ENCODE assay signal across 13 mouse cellular contexts in the genomic region with DNA sequence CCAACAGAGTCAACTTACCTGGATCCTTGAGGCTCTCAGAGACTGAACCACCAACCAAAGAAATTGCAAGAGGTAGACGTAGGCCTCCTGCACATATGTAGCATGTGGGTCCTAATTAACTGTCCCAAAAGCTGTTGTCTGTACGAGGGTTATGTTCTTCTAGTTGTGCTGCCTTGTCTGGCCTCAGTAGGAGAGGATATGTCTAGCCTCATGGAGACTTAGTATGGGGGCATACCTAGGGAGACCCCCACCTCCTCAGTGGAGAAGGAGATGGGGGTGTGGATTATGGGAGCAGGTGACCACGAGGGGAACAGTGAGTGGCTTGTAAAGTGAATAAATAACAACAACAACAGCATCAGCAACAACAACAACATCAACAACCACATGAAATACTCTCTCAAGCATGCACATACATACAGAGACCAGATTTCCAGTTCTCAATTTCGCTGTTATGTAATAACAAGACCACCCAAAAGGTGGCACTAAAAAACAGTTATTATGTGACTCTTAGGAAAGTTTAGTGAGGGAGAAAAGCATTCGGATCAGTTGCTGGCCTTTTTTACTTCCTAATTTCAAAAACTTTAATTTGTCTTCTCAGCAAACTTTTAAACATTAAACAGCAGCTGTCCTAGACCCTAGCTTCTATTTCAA. TPM values are rescaled to one million over a fixed set of nuclear protein-coding genes. Genes with fewer than 3 reads are reported as not detected.
DNase-seq lines count a peak whose midpoint lies in the region; ATAC-seq and TF ChIP-seq lines count a peak whose summit lies in the region.
"Had no signal": no experiment of that assay in that cellular context is flagged by ENCODE, and none has a peak within 500 bp of the region (broad histone marks: within the 10 kb centered on the region; RNA-seq: fewer than 3 reads in every experiment).

No protein-coding gene starts in this region.

- DNase-seq in MEL (ENCODE audit: low read depth, low spot score): peak; percentile 2
- peak; percentile 31 for DNase-seq in embryo, embryonic 9.5 days (ENCODE audit: extremely low spot score)
- DNase-seq in mesoderm, embryonic 11.5 days (ENCODE audit: low read depth, low spot score): peak; percentile 15
- no peak for DNase-seq in left cerebral cortex, postnatal 10 days (ENCODE audit: extremely low spot score in 1 of 2, low spot score in 2 of 2)
- no peak for DNase-seq in natural killer cell, adult 2 months (ENCODE audit: low spot score in 2 of 2)
- DNase-seq: right cerebral cortex, adult 18-20 months; thymus, postnatal 14 days had no signal

- no peak for TF ChIP-seq EP300 in MEL (IDR thresholded peaks at IDR 0.05; ENCODE audit: low read depth in 1 of 2, low read length in 2 of 2)

- no peaks in the 10 kb centered on the region for H3K9me3 ChIP-seq in kidney, embryonic 15.5 days (replicated peaks)
- H3K9me3 ChIP-seq in kidney, embryonic 16.5 days (ENCODE audit: low read length): no peaks in the 10 kb centered on the region
- no peaks in the 10 kb centered on the region for H3K9me3 ChIP-seq in MEL (replicated peaks; ENCODE audit: insufficient read depth, low read length)
- H3K9me3 ChIP-seq: embryonic facial prominence, embryonic 15.5 days; heart, embryonic 15.5 days had no signal

- H3K4me1 ChIP-seq in kidney, embryonic 15.5 days: no peaks in the 10 kb centered on the region
- no peaks in the 10 kb centered on the region for H3K4me1 ChIP-seq in kidney, embryonic 16.5 days (ENCODE audit: insufficient read depth, low read length)
- H3K4me1 ChIP-seq in MEL (ENCODE audit: control insufficient read depth in 1 of 2, insufficient read depth in 2 of 2, low read length in 2 of 2): no peaks in the 10 kb centered on the region
- H3K4me1 ChIP-seq: embryonic facial prominence, embryonic 15.5 days; heart, embryonic 15.5 days had no signal

- H3K36me3 ChIP-seq in kidney, embryonic 15.5 days: no peaks in the 10 kb centered on the region
- no peaks in the 10 kb centered on the region for H3K36me3 ChIP-seq in kidney, embryonic 16.5 days (ENCODE audit: insufficient read depth, low read length)
- H3K36me3 ChIP-seq in MEL (ENCODE audit: control insufficient read depth in 1 of 2, insufficient read depth in 2 of 2, low read length in 2 of 2): no peaks in the 10 kb centered on the region
- H3K36me3 ChIP-seq: embryonic facial prominence, embryonic 15.5 days; heart, embryonic 15.5 days had no signal

- H3K4me2 ChIP-seq in kidney, embryonic 15.5 days: no peak overlapping the region
- H3K4me2 ChIP-seq in kidney, embryonic 16.5 days (replicated peaks; ENCODE audit: low read depth, low read length): no peak overlapping the region
- H3K4me2 ChIP-seq: embryonic facial prominence, embryonic 15.5 days; heart, embryonic 15.5 days had no signal

- intact Hi-C loops in left cerebral cortex, postnatal 10 days (cut with DNase I): no loop called here

- no peak; a peak in 1 of 6 replicates for TF ChIP-seq CTCF in MEL (IDR thresholded peaks at IDR 0.05 in 2 of 3, conservative IDR thresholded peaks at IDR 0.05 in 1 of 3; ENCODE audit: control insufficient read depth in 1 of 3, insufficient read depth in 1 of 3, low read depth in 2 of 3, low read length in 3 of 3, poor library complexity in 1 of 3, severe bottlenecking in 1 of 3)

- TF ChIP-seq POLR2A in MEL (IDR thresholded peaks at IDR 0.05; ENCODE audit: control insufficient read depth in 1 of 2, insufficient read depth in 1 of 2, low read depth in 1 of 2, low read length in 2 of 2, poor library complexity in 1 of 2): no peak

- TF ChIP-seq RAD21 in MEL (IDR thresholded peaks at IDR 0.05; ENCODE audit: low read depth, low read length): no peak; the same call in 1 of the 2 replicates

- no peak overlapping the region for H3K4me3 ChIP-seq in kidney, embryonic 15.5 days (replicated peaks)
- H3K4me3 ChIP-seq in kidney, embryonic 16.5 days (ENCODE audit: low read length): no peak overlapping the region
- no peak overlapping the region for H3K4me3 ChIP-seq in MEL (ENCODE audit: control insufficient read depth in 1 of 2, insufficient read depth in 1 of 2, low read depth in 2 of 2, low read length in 2 of 2)
- H3K4me3 ChIP-seq: embryonic facial prominence, embryonic 15.5 days; heart, embryonic 15.5 days had no signal

- WGBS in kidney, embryonic 15.5 days: 53% methylated on average over 5 of the region's 5 CpGs
- whole genome bisulfite sequencing in kidney, embryonic 16.5 days: 55% methylated on average over 5 of the region's 5 CpGs

- no peaks in the 10 kb centered on the region for H3K79me2 ChIP-seq in MEL (ENCODE audit: control insufficient read depth, insufficient read depth, low read length, poor library complexity)

- 0 out of 2 replicates have a peak, but pooled peaks have one; percentile 25 for ATAC-seq in kidney, embryonic 15.5 days (replicated peaks; ENCODE audit: low FRiP score)
- no peak; the same call in 1 of the 2 replicates for ATAC-seq in kidney, embryonic 16.5 days (ENCODE audit: low FRiP score, low TSS enrichment)
- ATAC-seq in monocyte, adult 5-6 weeks (replicated peaks; ENCODE audit: insufficient number of reproducible peaks, low FRiP score, low TSS enrichment, poor library complexity, severe bottlenecking): no peak

- H3K27me3 ChIP-seq in kidney, embryonic 15.5 days: no peaks in the 10 kb centered on the region
- no peaks in the 10 kb centered on the region for H3K27me3 ChIP-seq in kidney, embryonic 16.5 days (ENCODE audit: insufficient read depth, low read length)
- H3K27me3 ChIP-seq in MEL (ENCODE audit: control insufficient read depth in 1 of 2, insufficient read depth in 2 of 2, low read length in 2 of 2): no peaks in the 10 kb centered on the region
- H3K27me3 ChIP-seq: embryonic facial prominence, embryonic 15.5 days; heart, embryonic 15.5 days had no signal

- no peak overlapping the region for H3K9ac ChIP-seq in kidney, embryonic 15.5 days
- H3K9ac ChIP-seq in kidney, embryonic 16.5 days (replicated peaks; ENCODE audit: low read length): no peak overlapping the region
- no peak overlapping the region for H3K9ac ChIP-seq in MEL (ENCODE audit: control insufficient read depth, low read depth, low read length, poor library complexity, severe bottlenecking)
- H3K9ac ChIP-seq: embryonic facial prominence, embryonic 15.5 days; heart, embryonic 15.5 days had no signal

- no peak overlapping the region for H3K27ac ChIP-seq in kidney, embryonic 15.5 days
- no peak overlapping the region for H3K27ac ChIP-seq in kidney, embryonic 16.5 days (ENCODE audit: low read length)
- no peak overlapping the region for H3K27ac ChIP-seq in MEL (ENCODE audit: control insufficient read depth, low read depth, low read length)
- H3K27ac ChIP-seq: embryonic facial prominence, embryonic 15.5 days; heart, embryonic 15.5 days; macrophage had no signal

TF ChIP-seq in MEL, 35 proteins besides CTCF, POLR2A, EP300 and RAD21:
- TF ChIP-seq E2F4 (IDR thresholded peaks at IDR 0.05; ENCODE audit: borderline replicate concordance, low read depth, low read length) (no peak), MAX (IDR thresholded peaks at IDR 0.05; ENCODE audit: low read length) (no peak), USF1 (IDR thresholded peaks at IDR 0.05; ENCODE audit: low read depth, low read length) (no peak), TAL1 (IDR thresholded peaks at IDR 0.05; ENCODE audit: low read length) (no peak), ETS1 (IDR thresholded peaks at IDR 0.05; ENCODE audit: low read depth, low read length) (no peak), USF2 (IDR thresholded peaks at IDR 0.05; ENCODE audit: borderline replicate concordance in 1 of 2, insufficient read depth in 1 of 2, low read depth in 1 of 2, low read length in 2 of 2) (no peak), JUND (IDR thresholded peaks at IDR 0.05; ENCODE audit: low read depth, low read length) (no peak), GABPA (IDR thresholded peaks at IDR 0.05; ENCODE audit: low read depth, low read length) (no peak), POLR2AphosphoS5 (IDR thresholded peaks at IDR 0.05; ENCODE audit: borderline replicate concordance, low read depth, low read length) (no peak), KAT2A (conservative IDR thresholded peaks at IDR 0.05; ENCODE audit: low read depth, low read length) (no peak), CHD2 (IDR thresholded peaks at IDR 0.05; ENCODE audit: low read length) (no peak), SIN3A (IDR thresholded peaks at IDR 0.05; ENCODE audit: low read length) (no peak), HCFC1 (IDR thresholded peaks at IDR 0.05; ENCODE audit: low read depth, low read length) (no peak), TCF12 (IDR thresholded peaks at IDR 0.05; ENCODE audit: low read depth, low read length) (no peak), RCOR1 (IDR thresholded peaks at IDR 0.05; ENCODE audit: low read depth, low read length) (no peak)

RNA-seq across cellular contexts. Expression of a gene that starts 17.0 kb away (rescaled TPM):
- polyA plus RNA-seq in kidney, embryonic 15.5 days (2015; fragmentation: Nextera tagmentation; extraction: Ambion mirVana): 88.9 and 95.8 TPM in 2 replicates
- 116 and 125 TPM in 2 replicates for polyA plus RNA-seq in kidney, embryonic 16.5 days (2015; fragmentation: Nextera tagmentation; extraction: Ambion mirVana)
- total RNA-seq in MEL (2012; rRNA removed): not detected in 2 replicates
- not detected for polyA plus RNA-seq in MEL (2012; ENCODE audit: insufficient read depth in 1 of 2, insufficient read length in 2 of 2, low read depth in 1 of 2, low replicate concordance in 2 of 2, missing spikeins in 1 of 2)
- 0.43 TPM in 1 of 3 replicates, not detected in the others for total RNA-seq in monocyte, adult 5-6 weeks (2017)
- total RNA-seq in left cerebral cortex, postnatal 10 days (2021): 1 to 10 TPM; 6.7 to 6.8 TPM

Comparison
In these comparisons a context has a peak if more than half of its experiments do, and no peak if none do; other contexts are left out.
1. DNase-seq: peak in MEL (single experiment), embryo, embryonic 9.5 days (single experiment) and mesoderm, embryonic 11.5 days (single experiment); none in left cerebral cortex, postnatal 10 days (0 of 2) and natural killer cell, adult 2 months (0 of 2).